ENCODE assay signal across 13 mouse cellular contexts in the genomic region with DNA sequence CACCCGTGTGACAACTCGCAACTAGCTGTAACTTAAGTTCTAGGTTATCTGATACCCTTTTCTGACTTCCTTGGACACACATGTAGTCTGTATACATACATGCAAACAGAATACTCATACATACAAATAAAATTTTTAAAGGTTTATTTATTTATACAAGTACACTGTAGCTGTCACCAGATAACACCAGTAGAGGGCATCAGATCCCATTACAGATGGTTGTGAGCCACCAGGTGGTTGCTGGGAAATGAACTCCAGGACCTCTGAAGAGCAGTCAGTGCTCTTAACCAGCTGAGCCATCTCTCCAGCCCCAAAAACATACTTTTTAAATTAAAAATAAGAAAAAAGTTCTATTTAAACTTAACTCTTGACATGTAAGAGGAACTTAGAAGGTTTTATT. TPM values are rescaled to one million over a fixed set of nuclear protein-coding genes. Genes with fewer than 3 reads are reported as not detected.
DNase-seq lines count a peak whose midpoint lies in the region; ATAC-seq and TF ChIP-seq lines count a peak whose summit lies in the region.
"Had no signal": no experiment of that assay in that cellular context is flagged by ENCODE, and none has a peak within 500 bp of the region (broad histone marks: within the 10 kb centered on the region; RNA-seq: fewer than 3 reads in every experiment).

No protein-coding gene starts in this region.

- no peak overlapping the region for H3K27ac ChIP-seq in kidney, postnatal 0 days
- H3K27ac ChIP-seq in thymus, adult 2 months (ENCODE audit: control insufficient read depth, insufficient read depth, low read length) = no peak overlapping the region
- H3K27ac ChIP-seq: hindbrain, embryonic 15.5 days; limb, embryonic 10.5 days; lung, embryonic 15.5 days had no signal

- no peak overlapping the region for H3K4me3 ChIP-seq in kidney, postnatal 0 days (replicated peaks; ENCODE audit: low read depth, low read length)
- H3K4me3 ChIP-seq in thymus, adult 2 months (ENCODE audit: control insufficient read depth, insufficient read depth, low read length) = no peak overlapping the region
- H3K4me3 ChIP-seq: hindbrain, embryonic 15.5 days; limb, embryonic 10.5 days; lung, embryonic 15.5 days; megakaryocyte, embryonic 14.5 days had no signal

- no peak overlapping the region for H3K9ac ChIP-seq in kidney, postnatal 0 days (ENCODE audit: low read depth, low read length)
- H3K9ac ChIP-seq: hindbrain, embryonic 15.5 days; lung, embryonic 15.5 days had no signal

- H3K4me2 ChIP-seq in kidney, postnatal 0 days (ENCODE audit: low read length) = no peak overlapping the region
- H3K4me2 ChIP-seq: hindbrain, embryonic 15.5 days; lung, embryonic 15.5 days had no signal

- peak; percentile 34 for TF ChIP-seq CTCF in kidney, postnatal 0 days (IDR thresholded peaks at IDR 0.05; ENCODE audit: low read depth)
- no peak for TF ChIP-seq CTCF in thymus, adult 2 months (IDR thresholded peaks at IDR 0.05; ENCODE audit: borderline replicate concordance, control insufficient read depth, extremely low read depth, insufficient read depth, low read length, poor library complexity)

- no peak for TF ChIP-seq POLR2A in thymus, adult 2 months (IDR thresholded peaks at IDR 0.05; ENCODE audit: control insufficient read depth, extremely low read depth, insufficient read depth, low read length, poor library complexity)

- DNase-seq in kidney, postnatal 0 days (ENCODE audit: low spot score) = no peak
- DNase-seq in kidney, adult 18-20 months = no peak
- DNase-seq in thymus, adult 2 months = peak; percentile 18
- no peak for DNase-seq in thymus, postnatal 10 days (ENCODE audit: low spot score in 2 of 2)
- peak; percentile 21 for DNase-seq in MEL-GATA-1-ER (ENCODE audit: extremely low read depth, low read depth)
- DNase-seq in splenic B cell, adult 2 months (ENCODE audit: low read depth, low spot score) = peak; percentile 20
- no peak for DNase-seq in adrenal gland, postnatal 10 days
- DNase-seq: cerebellum, adult 9-10 months; right cerebral cortex, adult 18-20 months had no signal

- no peaks in the 10 kb centered on the region for H3K27me3 ChIP-seq in kidney, postnatal 0 days (ENCODE audit: insufficient read depth, low read length)
- no peaks in the 10 kb centered on the region for H3K27me3 ChIP-seq in thymus, adult 2 months (ENCODE audit: control insufficient read depth, insufficient read depth, low read length)
- H3K27me3 ChIP-seq in splenic B cell, adult 2 months (ENCODE audit: control insufficient read depth, insufficient read depth, low read length, poor library complexity, severe bottlenecking) = no peaks in the 10 kb centered on the region
- H3K27me3 ChIP-seq: hindbrain, embryonic 15.5 days; lung, embryonic 15.5 days; megakaryocyte, embryonic 14.5 days had no signal

- no peaks in the 10 kb centered on the region for H3K9me3 ChIP-seq in kidney, postnatal 0 days (replicated peaks; ENCODE audit: low read length)
- H3K9me3 ChIP-seq: hindbrain, embryonic 15.5 days; limb, embryonic 10.5 days; lung, embryonic 15.5 days; megakaryocyte, embryonic 14.5 days had no signal

- no peaks in the 10 kb centered on the region for H3K36me3 ChIP-seq in kidney, postnatal 0 days (ENCODE audit: insufficient read depth, low read length)
- H3K36me3 ChIP-seq in thymus, adult 2 months (ENCODE audit: control insufficient read depth, insufficient read depth, low read length) = no peaks in the 10 kb centered on the region
- no peaks in the 10 kb centered on the region for H3K36me3 ChIP-seq in splenic B cell, adult 2 months (ENCODE audit: control insufficient read depth, insufficient read depth, low read length, poor library complexity, severe bottlenecking)
- H3K36me3 ChIP-seq: hindbrain, embryonic 15.5 days; limb, embryonic 10.5 days; lung, embryonic 15.5 days had no signal

- 77% methylated on average over 2 of the region's 2 CpGs for WGBS in kidney, postnatal 0 days
- WGBS in thymus, adult 2 months = 97% methylated on average over 2 of the region's 2 CpGs

- ATAC-seq in kidney, postnatal 0 days (replicated peaks; ENCODE audit: low FRiP score, low read depth) = no peak

- no peaks in the 10 kb centered on the region for H3K4me1 ChIP-seq in kidney, postnatal 0 days (replicated peaks; ENCODE audit: insufficient read depth, low read length)
- H3K4me1 ChIP-seq in thymus, adult 2 months (replicated peaks; ENCODE audit: control insufficient read depth, insufficient read depth, low read length) = no peaks in the 10 kb centered on the region
- H3K4me1 ChIP-seq: hindbrain, embryonic 15.5 days; limb, embryonic 10.5 days; lung, embryonic 15.5 days; megakaryocyte, embryonic 14.5 days had no signal

RNA-seq across cellular contexts. Expression of a gene that starts 12.5 kb away (rescaled TPM):
- polyA plus RNA-seq in kidney, postnatal 0 days (2015; fragmentation: Nextera tagmentation; extraction: Ambion mirVana) = 2.9 and 4.1 TPM in 2 replicates
- 12.5 and 17.2 TPM in 2 replicates for polyA plus RNA-seq in thymus, adult 2 months (2012; rRNA removed)
- total RNA-seq in adrenal gland, postnatal 10 days (2021) = 1 to 10 TPM; 6.8 to 9.0 TPM

RNA-seq across cellular contexts. Expression of a gene that starts 31.6 kb away (rescaled TPM):
- polyA plus RNA-seq in kidney, postnatal 0 days (2015; fragmentation: Nextera tagmentation; extraction: Ambion mirVana) = 1.5 and 1.8 TPM in 2 replicates
- polyA plus RNA-seq in thymus, adult 2 months (2012; rRNA removed) = 2.8 and 4.5 TPM in 2 replicates
- 1 to 10 TPM; 2.8 to 5.5 TPM for total RNA-seq in adrenal gland, postnatal 10 days (2021)

RNA-seq across cellular contexts. Expression of a gene that starts 31.6 kb away (rescaled TPM):
- 37.6 and 37.9 TPM in 2 replicates for polyA plus RNA-seq in kidney, postnatal 0 days (2015; fragmentation: Nextera tagmentation; extraction: Ambion mirVana)
- polyA plus RNA-seq in thymus, adult 2 months (2012; rRNA removed) = 46.1 and 56.4 TPM in 2 replicates
- total RNA-seq in adrenal gland, postnatal 10 days (2021) = 10 to 100 TPM; 38.1 to 39.8 TPM

RNA-seq across cellular contexts. Expression of a gene that starts 31.7 kb away (rescaled TPM):
- 14.7 and 15.7 TPM in 2 replicates for polyA plus RNA-seq in kidney, postnatal 0 days (2015; fragmentation: Nextera tagmentation; extraction: Ambion mirVana)
- polyA plus RNA-seq in thymus, adult 2 months (2012; rRNA removed) = 14.2 and 16.9 TPM in 2 replicates
- 10 to 100 TPM; 14.1 to 16.6 TPM for total RNA-seq in adrenal gland, postnatal 10 days (2021)

RNA-seq across cellular contexts. Expression of a gene that starts 45.2 kb away (rescaled TPM):
- 450 and 462 TPM in 2 replicates for polyA plus RNA-seq in kidney, postnatal 0 days (2015; fragmentation: Nextera tagmentation; extraction: Ambion mirVana)
- 90.5 and 107 TPM in 2 replicates for polyA plus RNA-seq in thymus, adult 2 months (2012; rRNA removed)
- 100 to 1,000 TPM; 223 to 226 TPM for total RNA-seq in adrenal gland, postnatal 10 days (2021)

Comparison
In these comparisons a context has a peak if more than half of its experiments do, and no peak if none do; other contexts are left out.
1. DNase-seq: peak in thymus, adult 2 months (single experiment), MEL-GATA-1-ER (single experiment) and splenic B cell, adult 2 months (single experiment); none in kidney, postnatal 0 days (single experiment), kidney, adult 18-20 months (single experiment), thymus, postnatal 10 days (0 of 2) and adrenal gland, postnatal 10 days (single experiment).